Mouse (Mus musculus) spleen, adult 18-20 months (tissue): Measurements from ENCODE around the gene Liph.
"Not testable (repeated sequence)": the region's sequence is repeated elsewhere in the genome, so short reads cannot be mapped to it uniquely, and the experiment has no call there.

Source experiments
- DNase-seq, 2 experiments: peaks; one replicate each; pipeline ENCODE4 v3.0.0; 2022; ENCODE audit warnings: mixed read lengths in 2 of 2

The Liph gene

DNA sequence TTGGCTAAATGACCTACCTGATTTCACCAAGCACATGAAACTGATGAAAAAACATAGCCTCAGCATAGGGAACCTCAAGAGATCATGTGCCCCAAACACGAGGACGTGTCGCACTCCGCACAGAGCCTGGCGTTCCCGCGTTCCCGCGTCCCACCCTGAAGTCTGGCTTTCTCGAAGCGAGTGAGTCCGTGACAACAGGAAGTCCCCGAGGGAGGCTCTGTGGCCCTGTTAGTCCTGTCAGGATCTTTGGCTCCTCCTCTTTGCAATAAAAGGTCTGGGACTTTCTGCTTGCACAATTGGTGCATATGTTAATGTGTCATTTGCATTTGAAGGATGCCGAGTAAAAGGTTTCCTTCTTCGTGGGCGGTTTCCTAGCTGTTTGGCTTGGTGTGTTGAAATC, at the start of gene Liph:
Gene Liph, minus strand, starts transcription at position 360 of the 400 bp plus-strand sequence.
- DNase-seq: peak in 1 of 2 experiments; percentile 9

DNA sequence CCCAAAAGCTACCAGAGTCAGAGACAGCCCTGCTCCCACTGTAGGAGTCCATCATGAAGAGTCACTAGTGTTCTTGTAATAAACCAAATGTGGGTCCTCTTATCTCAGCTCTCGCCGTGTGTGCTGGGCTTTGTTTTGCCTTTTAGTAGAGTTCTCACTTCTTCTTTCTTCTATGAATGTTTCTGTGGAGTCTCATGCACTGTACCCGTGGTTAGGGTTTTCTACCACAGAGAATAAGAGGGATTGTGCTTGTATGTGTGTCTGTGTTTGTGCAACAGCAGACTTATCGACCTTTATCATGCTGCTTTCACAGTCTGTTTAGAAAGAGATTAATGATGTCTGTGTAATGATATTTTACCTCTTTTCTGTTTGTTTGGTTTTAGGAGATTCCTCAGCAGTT, 48.4 kb upstream of the Liph start:
- DNase-seq: no peak

DNA sequence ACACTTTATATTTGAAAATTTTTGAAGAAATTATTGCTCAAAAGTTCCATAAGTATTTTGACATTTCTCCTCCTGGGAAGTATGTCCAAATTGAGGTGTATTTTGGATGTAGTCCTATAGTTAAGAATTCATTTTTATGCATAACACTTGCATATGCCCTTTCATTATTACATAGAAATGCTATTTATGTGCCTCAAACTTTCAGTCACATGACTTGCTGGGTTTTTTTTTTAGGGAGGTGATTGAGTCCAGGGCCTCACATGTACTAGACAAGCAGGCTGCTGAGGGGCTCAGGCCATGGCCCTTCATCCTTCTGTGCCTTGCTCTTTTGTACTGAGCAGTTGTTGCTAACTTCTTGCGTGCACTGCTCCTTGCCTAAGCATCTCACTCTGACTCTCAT, 44.5 kb upstream of the Liph start:
- DNase-seq: no peak

- DNase-seq: no peak
Observed at GRCm38 (mm10) chr16:22038554-22038953, 43.1 kb upstream of the Liph start.

- no peak for DNase-seq
Observed at GRCm38 (mm10) chr16:22027474-22027873, 32.0 kb upstream of the Liph start.

GRCm38 (mm10) chr16:22022122-22022521, 26.7 kb upstream of the Liph start:
- peak in 1 of 2 experiments; percentile 34 for DNase-seq

GRCm38 (mm10) chr16:22015569-22015968, 20.1 kb upstream of the Liph start:
- DNase-seq: no peak

DNA sequence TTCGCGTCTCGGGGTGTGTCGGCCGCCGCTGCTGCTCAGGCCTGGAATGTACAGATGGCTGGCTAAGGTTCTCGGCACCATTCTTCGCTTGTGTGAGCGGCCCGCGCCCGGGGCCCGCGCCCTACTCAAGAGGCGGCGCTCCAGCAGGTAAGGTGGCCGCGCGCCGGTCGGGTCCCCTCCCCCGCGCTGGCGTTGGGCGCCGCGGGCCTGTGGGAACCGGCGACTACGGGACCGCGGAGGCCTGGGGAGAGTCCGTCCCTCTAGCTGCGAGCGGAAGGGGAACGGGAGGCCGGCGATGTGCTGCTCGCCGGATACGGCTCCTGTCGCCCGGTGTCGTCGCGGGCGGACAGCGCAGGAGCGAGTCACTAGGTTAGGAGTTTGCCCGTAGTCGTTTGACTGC, 14.1 kb upstream of the Liph start:
- no peak for DNase-seq

GRCm38 (mm10) chr16:22009099-22009584, 13.7 kb upstream of the Liph start, which contains the start of gene Senp2:
Gene Senp2 (plus strand): TSS chr16:22009484.
- peak; percentile 98 to 100 for DNase-seq

DNA sequence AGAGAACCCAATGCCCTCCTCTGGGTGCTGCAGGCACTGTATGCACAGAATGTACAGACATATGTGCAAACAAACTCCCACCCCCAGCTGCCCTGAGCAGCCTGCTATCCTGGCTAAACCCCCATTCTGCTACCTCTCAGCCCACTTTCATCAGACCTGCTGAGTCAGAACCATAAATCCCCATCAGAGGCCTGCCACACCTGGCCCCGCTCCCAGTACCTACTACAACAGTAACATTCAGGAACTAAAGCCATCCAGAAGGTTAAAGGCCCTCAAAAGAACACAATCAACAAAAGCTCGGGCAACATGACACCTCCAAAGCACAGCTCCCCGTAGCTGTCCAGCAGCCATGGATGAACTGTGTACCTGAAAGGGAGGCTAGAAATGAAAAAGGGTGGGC, 6.1 kb upstream of the Liph start:
- no peak for DNase-seq

GRCm38 (mm10) chr16:22001172-22001571, 5.7 kb upstream of the Liph start:
- no peak for DNase-seq

GRCm38 (mm10) chr16:21999941-22000690, 4.7 kb upstream of the Liph start:
- no peak for DNase-seq

- DNase-seq: no peak
Observed at GRCm38 (mm10) chr16:21998061-21998460, 2.6 kb upstream of the Liph start.

DNA sequence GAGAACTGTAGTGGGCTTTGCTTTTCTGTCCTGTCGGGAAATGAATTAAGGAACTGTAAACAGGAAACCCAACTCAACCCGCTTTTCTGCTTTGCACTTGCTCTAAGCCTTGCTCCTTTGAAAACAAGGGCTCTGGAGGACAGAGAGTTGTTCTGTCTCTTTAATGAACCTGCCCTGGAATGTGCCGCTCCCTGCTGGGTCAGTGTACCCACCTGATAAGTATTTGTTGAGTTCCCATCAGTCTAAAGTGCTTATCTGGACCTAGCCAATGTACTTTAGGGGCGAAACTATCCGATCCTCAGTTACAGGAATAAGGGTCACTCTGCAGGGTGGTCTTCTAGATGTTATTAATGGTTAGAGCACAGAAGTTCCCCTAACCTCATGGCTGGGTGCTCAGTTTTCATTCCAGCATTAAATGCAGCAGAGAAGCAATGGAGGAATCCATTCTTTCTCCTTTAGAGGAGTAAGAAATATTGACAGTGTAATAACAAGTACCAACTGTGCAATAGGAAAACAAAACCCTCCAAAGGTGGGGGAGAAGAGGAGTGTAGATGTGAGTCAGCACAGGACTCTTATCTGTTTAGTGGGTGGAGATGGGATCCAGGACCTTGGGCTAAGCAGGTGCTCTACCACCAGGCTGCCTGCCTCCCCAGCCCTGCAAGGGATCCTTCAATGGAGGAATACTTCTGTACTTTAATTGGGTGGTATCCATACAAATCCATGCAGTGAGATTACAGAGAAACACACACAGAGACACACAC, 1.6 kb upstream of the Liph start:
- DNase-seq: no peak

DNA sequence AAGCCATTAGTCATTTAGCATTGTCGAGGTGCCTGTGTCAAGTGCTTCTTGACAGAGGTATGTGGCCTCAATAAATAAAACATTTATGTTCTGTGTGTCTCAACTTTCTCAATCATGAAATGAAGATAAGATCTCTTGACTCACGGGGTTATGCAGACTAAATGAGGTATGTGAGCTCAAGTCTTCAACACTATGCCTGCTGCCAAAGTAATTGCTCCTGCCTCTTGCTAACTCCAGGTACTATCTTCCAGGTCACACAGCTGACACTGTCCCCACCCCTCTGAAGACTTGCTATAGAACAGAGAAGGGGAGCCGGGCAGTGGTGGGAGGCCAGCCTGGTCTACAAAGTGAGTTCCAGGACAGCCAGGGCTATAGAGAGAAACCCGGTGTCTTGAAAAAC, 939 bp upstream of the Liph start:
- no peak for DNase-seq

DNA sequence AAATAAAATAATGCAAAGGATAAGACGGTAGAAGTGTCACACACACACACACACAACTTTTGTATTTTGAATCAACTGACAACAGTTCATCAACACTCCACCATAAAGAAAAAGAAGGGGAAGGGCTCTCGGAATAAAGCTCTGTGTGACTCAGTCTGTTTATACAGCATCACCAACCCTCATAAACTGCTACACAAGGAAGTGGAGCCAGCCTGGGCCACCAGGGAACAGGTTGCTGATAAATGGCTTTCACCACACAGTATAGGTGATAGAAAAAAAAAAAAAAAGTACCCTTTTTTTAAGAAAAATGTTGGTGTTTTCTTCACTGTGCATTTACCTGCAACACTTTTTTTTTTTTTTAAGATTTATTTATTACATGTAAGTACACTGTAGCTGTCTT, 3.7 kb downstream of the Liph start:
- no peak for DNase-seq

- not testable (repeated sequence) for DNase-seq
Observed at GRCm38 (mm10) chr16:21990893-21991292, 4.6 kb downstream of the Liph start.

- no peak for DNase-seq
Observed at GRCm38 (mm10) chr16:21987956-21988355, 7.5 kb downstream of the Liph start.

- DNase-seq: no peak
Observed at GRCm38 (mm10) chr16:21986191-21986590, 9.3 kb downstream of the Liph start.

GRCm38 (mm10) chr16:21984091-21984490, 11.4 kb downstream of the Liph start:
- DNase-seq: no peak

DNA sequence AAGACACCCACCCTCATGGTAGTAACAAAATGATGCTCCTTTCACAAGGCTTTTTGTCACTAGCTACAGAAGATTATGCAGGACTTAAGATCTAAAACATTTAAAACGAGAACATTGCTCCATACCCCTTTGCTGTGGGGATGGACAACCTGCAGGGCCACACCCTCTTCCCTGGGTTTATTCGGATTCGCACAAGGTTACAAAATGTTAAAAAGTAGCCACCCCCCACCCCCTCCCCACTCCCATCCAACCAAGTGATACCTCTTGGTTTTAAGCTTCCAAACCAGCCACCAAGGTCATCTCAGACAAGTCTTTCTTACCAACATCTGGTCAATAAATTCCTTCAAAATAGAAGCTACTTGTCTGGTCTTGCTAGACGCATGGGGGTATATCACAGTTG, 11.9 kb downstream of the Liph start:
- DNase-seq: no peak

DNA sequence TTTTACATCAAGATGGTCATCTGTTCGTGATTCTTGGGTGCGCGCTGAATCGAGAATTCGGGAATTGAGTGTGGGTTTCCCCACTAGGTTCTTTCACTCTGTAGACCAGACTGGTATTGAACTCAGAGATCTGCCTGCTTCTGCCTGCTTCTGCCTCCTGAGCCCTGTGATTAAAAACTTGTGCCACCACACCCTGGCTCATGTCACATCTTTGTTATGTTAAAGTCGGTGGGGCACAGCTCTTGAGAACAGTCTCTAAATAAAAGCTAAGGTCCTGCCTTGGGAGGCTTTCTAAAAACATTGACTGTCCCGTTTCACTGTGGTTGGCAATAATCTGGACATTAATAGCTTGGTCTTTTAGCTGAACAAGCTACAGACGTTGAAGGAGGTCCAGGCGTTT, 12.3 kb downstream of the Liph start:
- no peak for DNase-seq

DNA sequence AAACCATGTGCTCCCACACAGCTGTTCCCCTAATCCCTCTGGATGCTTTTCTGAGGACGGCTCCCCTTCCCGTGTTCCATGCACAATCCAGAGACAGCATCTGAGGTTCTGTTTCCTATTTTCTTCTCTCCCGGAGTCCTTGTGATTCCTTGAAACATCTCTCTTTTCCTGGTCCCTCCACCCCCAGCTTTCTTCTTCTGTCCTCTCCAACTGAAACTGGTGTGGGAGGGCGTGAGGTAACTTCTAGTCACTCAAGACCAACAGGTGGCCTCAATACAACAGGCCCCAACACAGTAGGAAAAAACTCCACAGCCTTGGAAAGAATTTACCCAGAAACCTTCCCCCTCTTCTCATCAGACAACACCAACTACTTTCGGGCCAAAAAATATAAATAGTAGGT, 18.1 kb downstream of the Liph start:
- DNase-seq: no peak

DNA sequence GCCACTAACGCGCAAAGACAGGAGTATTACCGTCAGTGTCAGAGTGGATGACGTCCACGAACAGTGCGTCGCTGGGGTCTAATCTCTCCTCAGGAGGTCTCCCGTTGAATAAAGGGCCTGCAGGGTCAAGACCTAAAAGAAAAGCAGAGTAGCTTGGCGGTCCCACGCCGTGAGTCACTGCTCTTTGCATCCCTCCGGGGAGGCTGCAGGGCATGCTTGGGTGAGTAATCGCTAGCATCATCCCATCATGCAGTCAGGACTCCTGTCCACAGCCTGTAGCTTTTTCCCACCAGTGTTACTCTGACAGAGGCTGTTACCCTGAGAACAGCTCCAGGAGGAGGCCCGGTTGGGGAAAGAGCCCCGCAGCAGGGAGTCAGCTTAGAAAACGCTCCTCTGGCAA, 19.3 kb downstream of the Liph start:
- no peak for DNase-seq
